Mouse (Mus musculus): ENCODE results near the gene Arih1.

- no peak for TF ChIP-seq CTCF (IDR thresholded peaks at IDR 0.05; ENCODE audit: insufficient read depth, low read depth, low read length)
- TF ChIP-seq POLR2A (IDR thresholded peaks at IDR 0.05; ENCODE audit: insufficient read depth, low read depth, low read length) = no peak
These were observed 9.8 kb downstream of the Arih1 start for GRCm38 (mm10) chr9:59476617-59477016.

Measured in olfactory bulb, adult 2 months (tissue).